Mouse (Mus musculus): Measurements from ENCODE around the gene Rpl36al.

The Rpl36al gene

DNA sequence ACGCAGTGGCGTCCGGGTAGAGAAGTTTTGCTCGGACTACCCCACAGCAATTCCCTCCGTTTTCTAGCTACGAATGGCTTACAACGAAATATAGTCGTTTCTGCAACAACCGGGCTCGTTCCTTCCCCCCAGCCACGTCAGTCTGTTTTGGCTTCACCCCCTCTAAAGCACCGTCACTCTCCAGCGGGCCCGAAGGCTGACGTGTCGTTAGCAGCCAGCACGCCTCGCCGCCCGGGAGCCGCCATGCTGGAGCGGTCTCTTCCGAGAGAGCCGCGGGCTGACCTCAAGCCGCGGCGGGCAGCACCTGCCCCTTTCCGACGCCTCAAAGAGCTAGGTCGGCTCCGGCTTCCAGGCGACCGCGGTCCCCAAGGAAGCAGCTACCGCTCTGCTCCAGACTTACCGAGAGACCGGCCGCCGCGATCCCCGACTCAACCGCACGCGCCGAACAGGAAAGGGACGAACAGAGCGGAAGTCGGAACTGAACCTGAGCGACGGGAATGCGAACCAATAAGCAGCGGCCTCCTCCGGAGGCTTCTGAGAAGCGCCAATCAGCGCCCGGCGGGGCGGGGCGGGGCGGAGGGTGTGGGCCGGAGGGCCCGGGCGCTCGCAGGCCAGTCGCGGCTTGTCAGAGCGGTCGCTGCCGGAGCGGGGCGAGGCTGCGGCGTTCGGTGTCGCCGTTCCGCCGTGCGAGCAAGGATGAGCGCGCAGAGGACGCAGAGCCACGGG is at the start of gene Rpl36al, which contains the start of gene Mgat2:
Gene Rpl36al (minus strand): TSS at position 501 of the 726 bp plus-strand sequence.
Gene Mgat2 (plus strand): TSS at position 575 of the 726 bp plus-strand sequence.
- peak; percentile 94 for DNase-seq (ENCODE audit: low spot score)

DNA sequence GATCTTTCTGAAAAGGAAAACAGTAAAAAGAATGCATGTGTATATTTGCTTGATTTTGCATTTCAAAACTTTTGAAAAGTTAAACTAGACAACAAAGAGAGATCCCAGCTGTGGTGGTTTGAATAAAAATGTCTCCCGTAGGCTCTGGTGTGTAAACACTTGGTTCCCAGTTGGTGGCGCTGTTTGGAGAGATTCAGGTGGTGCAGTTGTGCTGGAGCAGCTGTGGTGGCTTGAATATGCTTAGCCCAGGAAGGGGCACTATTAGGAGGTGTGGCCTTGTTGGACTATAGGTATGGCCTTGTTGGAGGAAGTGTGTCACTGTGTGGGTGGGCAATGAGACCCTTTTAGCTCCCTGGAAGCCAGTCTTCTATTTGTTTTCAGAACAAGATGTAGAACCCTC is 45.4 kb upstream of the Rpl36al start:
- DNase-seq (ENCODE audit: low spot score), result no peak

DNA sequence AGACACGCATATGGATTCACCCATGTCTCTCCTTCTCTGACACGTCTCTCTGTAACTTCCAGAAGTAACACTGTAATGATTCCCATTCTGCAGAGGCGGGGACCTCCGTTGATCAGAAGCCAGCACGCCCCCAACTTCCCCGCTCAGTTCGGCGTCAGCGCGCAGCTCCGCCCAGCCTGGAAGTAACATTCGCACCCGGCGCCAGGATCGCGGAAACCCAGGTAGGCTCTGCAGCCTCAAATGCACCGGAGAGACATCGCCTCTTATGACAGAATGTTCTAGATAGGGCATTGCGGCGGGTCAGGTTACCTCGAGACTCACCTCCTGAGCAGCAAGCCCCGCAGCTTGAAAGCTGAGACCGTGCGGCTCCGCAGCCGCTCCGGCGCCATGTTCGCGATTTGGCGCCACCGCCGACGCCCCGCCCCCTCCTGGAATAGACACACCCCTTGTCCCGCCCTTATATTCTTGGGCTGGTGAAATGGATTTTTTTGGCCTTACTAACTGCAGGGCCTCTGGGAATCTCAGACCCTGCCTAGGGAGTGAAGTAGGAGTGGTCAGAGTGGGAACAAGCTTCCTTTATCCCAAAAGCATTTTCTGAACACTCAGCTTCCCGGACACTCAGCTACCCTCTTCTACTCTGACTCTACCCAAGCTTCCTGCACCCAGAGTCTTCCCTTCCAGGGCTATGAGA is 44.0 kb upstream of the Rpl36al start, which contains the start of gene Pole2:
Gene Pole2 (minus strand): TSS at position 420 of the 691 bp plus-strand sequence.
- peak; percentile 46 for DNase-seq (ENCODE audit: low spot score)

DNA sequence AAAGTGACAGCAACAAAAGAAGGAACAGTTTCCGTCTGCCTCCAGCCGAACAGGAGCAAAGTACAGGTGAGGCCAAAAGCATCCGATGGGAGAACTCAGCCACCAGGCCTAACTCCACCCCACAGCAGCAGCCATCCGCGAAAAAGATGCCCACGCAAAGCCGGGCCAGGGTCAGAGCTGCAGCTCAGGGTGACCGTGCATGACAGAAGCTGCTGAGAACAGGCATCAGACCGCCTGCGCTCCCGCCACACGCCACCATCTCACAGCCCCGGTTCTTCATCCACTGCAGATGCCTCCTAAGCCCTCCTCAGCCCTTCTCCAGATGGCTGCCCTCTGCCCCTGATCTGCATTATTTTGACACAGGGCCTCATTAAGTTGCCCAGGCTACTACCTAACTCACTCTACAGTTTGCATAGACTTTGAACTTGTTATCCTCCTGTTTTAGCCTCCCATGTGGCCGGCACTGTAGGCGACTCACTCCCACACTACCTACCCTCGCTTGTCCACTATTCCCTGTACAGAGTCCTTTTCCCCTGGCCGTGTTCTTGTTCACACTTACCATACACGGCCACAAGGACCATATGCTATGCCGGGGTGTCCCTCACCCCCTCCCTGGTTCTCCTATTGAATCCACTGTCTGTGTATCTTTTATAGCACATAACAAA is 36.9 kb upstream of the Rpl36al start:
- no peak for DNase-seq (ENCODE audit: low spot score)

DNA sequence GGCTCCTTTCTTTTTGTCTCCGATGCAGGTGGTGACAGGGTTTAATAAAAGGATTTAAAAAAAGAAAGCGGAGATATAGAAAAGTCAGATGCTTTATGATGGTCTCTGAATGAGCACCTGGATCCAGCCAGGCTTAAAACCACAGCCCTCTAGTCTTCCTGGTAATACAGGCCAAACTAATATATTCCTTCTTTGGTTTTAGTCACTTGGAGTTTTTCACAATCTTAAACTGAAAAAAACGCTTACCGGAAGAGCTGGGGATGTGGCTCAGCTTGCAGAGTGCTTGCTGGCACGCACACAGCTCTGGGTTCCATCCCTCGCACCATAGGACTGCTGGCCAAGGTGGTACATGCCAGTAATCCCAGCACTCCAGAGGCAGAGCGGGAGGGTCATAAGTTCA is 32.7 kb upstream of the Rpl36al start:
- DNase-seq (ENCODE audit: low spot score), result no peak

DNA sequence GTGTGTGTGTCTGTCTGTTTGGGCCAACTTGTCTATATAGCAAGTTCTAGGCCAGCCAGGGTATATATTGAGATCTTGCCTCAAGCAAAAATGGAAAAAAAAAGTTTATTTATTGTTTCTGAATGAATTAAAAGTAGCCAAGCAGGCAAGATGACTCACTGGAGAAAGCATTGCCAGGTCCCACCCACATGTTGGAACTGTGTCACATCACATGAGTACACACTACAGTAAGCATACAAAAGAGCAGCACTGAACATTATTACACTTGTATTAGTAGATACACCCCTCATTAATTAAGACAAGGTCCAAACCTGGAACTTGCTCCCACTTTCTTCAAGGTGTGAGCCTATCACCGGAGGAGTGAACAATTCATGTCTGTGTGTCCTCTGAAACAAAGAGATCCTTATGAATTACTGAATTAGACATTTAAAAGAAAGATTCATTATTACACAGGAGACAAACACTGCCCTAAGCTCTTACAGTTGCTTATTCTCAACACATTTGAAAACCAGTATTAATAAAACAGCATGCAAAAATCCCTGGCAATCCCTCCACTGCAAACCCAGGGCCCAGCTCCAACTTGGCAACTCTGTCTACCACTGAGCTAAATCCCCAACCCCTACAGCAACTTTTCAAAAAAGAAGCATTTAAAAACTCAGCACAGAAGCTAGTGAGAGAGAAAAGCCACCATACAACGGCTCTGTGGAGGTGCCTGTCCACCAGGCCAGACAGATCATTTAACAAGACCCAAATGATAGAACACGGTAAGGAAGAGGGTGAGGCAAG is 31.3 kb upstream of the Rpl36al start:
- DNase-seq (ENCODE audit: low spot score), result no peak

DNA sequence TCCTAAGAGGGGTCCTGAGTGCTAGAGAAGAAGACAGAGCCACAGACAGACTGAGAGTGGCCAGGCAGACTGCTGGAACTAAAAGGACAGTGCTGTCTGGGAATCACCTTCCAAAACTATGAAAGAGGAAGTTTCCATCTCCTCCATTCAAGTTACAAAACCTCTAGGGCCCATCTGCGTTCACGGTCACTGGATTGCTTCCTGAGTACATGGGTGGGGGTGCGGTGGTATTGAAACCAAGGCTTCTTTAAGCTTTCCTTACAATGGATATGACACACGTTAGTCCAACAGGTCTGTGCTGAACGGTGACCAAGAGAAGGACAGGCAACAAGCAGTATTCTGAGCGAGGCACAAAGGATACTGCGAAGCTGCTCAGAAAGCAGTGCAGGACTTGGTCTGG is 30.5 kb upstream of the Rpl36al start:
- DNase-seq (ENCODE audit: low spot score), result no peak

DNA sequence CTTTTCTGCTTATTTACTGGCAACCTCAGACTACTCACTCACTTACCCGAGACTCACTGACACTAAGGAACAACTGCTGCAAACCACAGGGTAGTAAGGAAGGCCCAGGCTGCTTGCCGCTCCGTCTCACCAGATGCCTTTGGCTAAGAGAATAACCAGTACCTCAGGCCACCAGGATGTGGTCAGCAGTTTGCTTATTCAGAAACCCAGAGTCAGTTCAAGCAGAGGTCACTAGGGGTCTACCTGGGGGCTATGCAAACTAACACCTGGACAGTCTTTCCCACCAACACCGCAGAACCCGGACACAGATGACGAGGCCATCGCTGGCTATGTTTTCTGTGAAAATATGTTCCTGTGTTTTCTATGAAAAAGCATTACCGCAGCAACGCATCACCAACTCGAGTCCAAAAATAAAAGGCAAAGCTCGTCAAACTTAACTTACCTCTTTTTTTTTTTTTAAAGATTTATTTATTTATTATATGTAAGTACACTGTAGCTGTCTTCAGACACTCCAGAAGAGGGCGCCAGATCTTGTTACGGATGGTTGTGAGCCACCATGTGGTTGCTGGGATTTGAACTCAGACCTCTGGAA is 29.4 kb upstream of the Rpl36al start:
- DNase-seq (ENCODE audit: low spot score), result no peak

DNA sequence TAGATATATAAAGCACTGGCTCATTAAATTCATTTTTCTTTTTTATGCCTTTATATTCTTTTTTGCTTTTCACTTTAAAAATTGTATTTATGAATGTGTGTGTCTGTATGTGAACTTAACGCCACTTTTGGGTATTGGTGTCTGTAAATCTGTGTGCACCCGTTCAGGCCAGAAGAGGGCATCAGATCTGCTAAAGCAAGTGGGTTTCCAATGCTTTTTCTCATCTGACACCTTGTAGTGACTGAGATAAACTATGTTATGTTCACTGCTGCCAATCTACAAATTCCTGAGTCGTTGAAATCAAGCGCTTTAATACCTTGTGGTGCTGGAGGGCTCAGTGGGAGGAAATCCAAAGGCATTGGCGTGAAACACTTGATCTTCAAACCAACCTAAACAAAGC is 27.2 kb upstream of the Rpl36al start:
- DNase-seq (ENCODE audit: low spot score), result no peak

DNA sequence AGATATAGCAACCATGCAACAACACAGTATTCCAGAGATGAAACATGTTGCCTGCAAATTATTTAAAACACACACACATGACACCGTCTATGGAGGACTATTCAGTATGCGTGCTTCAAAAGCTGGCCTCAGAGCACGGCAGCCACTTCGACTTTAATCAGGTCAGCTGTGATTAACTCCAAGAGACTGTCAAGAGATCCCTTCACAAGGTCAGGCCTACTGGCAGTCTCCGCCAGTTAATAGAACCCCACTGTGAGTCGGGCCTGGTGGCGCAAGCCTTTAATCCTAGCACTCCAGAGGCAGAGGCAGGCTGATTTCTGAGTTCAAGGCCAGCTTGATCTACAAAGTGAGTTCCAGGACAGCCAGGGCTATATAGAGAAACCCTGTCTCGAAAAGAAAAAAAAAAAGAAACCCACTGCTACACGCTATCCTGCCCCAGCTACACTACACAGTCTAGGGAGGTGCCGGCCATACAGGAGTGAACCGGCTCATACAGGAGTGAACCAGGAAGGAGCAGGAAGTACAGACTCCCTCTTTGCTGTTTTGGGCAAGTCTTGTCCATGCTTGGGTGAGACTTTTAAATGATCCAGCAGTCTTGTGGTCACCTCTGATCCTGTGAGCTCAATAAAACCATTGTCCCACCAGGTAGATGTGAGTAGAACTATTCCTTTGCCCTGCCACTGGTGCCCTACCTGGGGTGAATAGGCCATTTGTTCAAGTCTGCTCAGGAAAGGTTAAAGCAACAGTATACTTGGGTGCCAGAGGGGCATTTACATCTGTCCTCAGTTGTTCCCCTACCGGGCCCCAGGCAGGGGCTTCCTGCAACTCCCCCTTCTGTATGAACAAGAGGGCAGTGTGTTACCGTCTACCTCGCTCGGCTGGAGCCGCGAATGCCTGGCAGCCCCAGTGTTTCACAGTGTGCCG is 26.4 kb upstream of the Rpl36al start:
- DNase-seq (ENCODE audit: low spot score), result no peak

DNA sequence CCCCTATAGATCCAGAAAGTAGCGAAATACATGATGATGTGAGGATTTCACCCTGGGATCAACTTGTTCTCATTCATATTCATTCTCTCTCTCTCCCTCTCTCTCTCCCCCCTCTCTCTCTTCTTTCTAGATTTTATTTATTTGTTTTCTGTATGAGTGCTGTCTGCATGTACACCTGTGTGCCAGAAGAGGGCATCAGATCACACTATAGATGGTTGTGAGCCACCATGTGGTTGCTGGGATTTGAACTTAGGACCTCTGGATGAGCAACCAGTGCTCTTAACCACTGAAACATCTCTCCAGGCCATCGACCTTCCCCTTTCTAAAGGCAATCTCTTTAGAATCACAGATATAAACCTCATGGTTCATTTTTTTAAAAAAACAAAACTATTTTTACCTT is 24.6 kb upstream of the Rpl36al start:
- DNase-seq (ENCODE audit: low spot score), result no peak

DNA sequence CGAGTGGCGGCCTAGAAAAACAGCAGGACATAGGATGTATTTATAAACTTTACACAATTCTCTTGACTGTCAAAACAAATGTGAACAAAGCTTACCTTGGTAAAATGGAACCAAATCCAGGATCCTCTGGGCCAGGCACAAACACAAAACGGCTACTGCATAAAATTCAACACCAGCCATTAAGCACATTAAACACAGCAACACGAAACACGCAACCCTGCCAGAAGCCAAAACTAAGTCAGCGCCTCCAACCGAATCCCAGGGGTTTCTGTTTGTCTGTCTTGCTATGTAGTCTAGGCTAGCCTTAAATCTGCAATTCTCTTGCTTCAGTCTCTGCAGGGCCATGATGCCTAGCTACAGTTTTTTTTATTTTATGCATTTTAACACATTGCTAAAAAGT is 24.0 kb upstream of the Rpl36al start:
- no peak for DNase-seq (ENCODE audit: low spot score)

DNA sequence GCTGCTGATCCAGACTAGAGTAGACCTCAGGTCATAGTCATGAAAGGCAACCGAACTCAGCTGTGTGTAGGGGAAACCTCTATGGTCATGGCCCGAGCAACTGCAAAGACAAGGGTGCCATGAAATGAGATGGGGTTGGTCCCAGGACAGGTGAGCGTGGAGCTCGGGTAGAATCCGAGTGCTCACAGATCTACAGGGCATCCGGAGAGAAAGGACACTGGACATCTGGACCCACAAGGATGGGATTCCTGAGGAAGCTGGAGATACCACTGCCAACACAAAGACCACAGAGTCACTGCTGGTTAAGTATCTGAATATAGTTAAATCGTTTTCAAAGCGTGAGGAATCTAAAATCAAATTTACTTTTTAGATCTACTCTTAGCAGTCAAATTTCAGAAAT is 23.5 kb upstream of the Rpl36al start:
- no peak for DNase-seq (ENCODE audit: low spot score)

DNA sequence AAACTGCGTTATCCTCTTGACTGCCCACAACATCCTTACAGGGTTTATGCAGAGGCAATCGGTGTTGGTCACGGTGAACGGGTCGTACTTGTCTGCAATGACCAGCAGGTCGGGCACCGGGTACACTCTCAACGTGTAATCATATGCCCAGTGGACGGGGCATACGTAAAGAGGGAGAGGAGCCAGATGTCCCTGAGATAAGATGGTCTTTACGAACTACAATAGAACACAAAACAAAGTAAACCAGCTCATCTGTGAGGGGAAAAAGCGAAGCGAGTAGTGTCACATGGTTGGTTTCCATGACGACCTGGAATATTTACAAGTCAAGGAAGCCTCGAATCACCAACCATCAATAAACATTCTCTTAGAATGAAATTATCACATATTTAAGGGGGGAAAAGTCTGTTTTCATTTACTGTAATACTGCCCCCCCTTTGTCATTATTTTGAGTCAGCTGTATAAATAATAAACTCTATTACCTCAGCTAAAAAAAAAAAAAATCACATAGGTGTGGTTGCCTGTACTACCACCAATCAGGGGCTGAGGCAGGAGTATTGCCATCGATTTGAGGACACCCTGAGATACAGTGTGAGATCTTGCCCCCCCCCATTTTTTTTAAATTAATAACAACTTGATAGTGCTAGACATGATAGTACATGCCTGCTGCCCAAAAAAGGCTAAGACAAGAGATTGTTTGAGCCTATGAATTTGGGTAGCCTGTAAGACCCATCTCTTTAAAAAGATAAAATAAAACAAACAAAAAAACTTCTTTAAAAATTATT is 20.4 kb upstream of the Rpl36al start, which contains the start of gene Gm49384:
Gene Gm49384 (minus strand): TSS at position 216 of the 782 bp plus-strand sequence.
- no peak for DNase-seq (ENCODE audit: low spot score)

DNA sequence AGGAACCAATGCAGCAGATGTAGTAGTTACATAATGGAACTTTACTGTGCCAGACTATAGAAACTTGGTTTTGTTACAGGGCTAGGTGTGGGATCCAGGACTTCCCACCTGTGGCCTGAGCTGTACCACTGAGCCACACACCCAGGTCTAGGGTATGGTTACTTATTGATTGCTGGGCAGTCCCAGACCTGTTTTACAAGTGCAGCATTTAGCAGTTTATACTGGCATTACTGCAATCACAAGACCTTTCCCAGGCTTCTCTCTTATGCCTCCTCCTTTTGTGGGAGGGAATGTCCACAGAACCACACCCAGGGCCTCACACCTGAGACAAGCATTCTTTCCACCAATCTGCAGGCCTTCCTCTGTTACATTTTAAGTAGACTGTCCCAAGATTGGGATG is 15.1 kb upstream of the Rpl36al start:
- no peak for DNase-seq (ENCODE audit: low spot score)

DNA sequence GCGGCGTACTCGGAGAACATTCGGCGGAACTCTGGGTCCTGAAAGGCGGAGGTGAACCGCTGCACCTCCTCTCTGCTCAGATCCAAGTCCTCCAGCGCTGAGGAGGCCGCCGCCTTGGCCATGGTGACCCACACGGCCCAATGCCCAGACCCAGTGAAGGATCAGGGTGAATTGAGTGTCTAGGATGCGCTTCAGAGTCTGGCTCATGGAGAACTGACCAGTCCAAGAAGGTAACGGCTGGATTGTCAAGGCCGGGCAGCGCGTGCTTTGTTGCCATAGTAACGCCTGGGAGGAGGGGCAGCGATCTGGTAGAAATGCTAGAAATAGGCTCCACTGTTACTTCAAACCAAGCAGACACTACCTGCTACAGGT is 14.3 kb upstream of the Rpl36al start, which contains the start of gene Dnaaf2:
Gene Dnaaf2 (minus strand): TSS at position 266 of the 372 bp plus-strand sequence.
- DNase-seq (ENCODE audit: low spot score), result peak; percentile 32

DNA sequence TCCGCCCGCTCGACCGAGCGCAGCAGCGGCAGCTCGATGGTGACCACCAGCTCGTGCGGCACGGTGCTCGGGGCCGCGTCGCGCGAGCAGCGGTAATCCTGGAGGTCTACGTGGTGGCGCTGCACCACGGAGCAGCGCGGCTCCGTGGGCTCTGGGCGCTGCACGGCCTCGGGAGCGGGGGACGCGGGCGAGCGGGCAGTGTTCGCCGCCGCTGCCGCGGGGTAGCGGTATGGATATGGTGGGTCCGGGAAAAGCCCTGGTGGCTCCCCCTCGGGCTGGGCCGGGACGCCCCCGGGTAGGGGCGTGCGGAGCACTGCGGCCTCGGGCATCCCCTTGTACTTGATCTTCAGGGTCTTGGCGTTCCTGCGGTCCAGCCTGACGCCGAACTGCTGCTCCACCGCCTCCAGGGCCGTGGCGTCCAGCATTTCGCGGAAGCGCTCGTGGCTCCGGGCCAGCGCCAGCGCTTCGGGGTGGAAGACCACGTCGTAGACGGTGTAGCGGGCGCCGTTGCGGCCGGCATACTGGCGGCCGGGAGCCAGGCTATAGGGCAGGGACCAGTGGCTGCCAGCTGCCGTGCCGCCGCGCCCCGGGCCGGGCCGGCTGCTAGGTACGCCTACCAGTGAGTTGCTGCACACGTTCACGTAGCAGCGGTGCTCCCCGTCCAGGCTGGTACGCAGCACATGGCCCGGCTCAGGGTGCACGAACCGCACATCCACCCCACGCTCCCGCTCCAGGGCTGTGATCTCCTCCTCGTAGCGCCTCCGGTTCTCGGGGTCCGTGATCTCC is 13.7 kb upstream of the Rpl36al start:
- DNase-seq (ENCODE audit: low spot score), result peak; percentile 22

DNA sequence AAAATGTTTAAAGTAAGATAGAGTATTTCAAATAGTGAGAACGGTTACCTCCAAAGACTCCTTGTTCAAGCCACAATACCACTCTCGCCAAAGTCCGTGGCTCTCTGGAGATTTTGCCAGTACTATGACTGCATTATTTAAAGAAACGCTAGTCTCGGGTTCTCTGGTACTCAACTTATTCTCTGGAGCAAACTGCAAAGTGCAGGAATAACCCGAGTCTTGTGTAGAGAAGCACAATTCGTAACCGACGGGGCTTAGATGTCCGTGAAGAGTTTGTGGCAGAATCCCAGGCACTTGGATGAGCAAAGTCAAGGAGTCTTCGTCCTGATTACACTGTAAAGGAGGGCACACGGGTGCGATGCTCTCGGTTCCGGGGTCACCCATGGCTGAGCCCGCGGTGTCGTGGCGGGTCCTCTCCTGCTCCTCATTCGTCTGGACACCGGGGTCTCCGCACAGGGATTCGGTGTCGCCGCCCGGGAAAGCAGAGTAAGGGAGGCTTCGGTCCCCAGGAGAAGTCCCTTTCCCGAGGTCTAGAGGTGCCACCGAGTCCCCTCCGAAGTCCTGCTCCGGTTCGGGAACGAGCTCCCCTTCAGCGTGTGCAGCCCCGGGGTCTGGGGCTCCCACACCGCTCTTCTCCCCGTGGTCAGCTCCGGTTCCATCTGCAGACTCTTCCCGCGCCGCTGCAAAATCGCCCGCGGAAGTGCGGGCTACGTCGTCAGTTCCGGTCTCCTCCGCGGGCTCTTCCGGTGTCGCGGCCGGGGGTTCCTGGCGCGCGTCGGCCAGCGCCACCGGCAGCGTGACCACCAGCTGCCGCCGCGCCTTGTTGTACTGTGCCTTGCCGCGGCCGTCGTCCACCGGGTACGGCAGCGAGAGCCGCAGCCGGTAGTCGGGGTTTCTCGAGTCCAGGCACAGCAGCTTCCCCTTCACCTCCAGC is 12.8 kb upstream of the Rpl36al start, which contains the start of gene Gm49383:
Gene Gm49383 (minus strand): TSS at position 661 of the 934 bp plus-strand sequence.
- DNase-seq (ENCODE audit: low spot score), result peak; percentile 65

Measured in left cerebral cortex, adult 11 months (tissue).